Mouse (Mus musculus) left cerebral cortex, postnatal 25 days (tissue): ENCODE data around the gene Eef1a1. TPM values are rescaled to one million over a fixed set of nuclear protein-coding genes. Genes with fewer than 3 reads are reported as not detected.
"Not testable (repeated sequence)": the region's sequence is repeated elsewhere in the genome, so short reads cannot be mapped to it uniquely, and the experiment has no call there.

ENCODE experiments used
- DNase-seq, 2 experiments: peaks; one replicate each; pipeline ENCODE4 v3.0.0; 2022; ENCODE audit warnings: low spot score in 2 of 2, mixed read lengths in 1 of 2
- intact Hi-C: fragments of 180-260 bp; cut with DNase I; formaldehyde crosslinking; loops from one replicate; pipeline ENCODE4 v1.15.1; 2025
- total RNA-seq, 2 experiments: library from RNA; stranded (reverse); gene quantifications; 2 replicates each; pipeline ENCODE4 v1.2.3; 2021

Gene Eef1a1
- total RNA-seq, 2 experiments from 2014 or later = 2,219 to 2,332 TPM

- DNase-seq = peak; percentile 76 to 77
- intact Hi-C loops = loop anchor here (2.0 to 5.0 kb wide), 3 partner anchors 32 to 66 kb away; partner anchors contain the start of genes Gm17324 and Mto1
Measured at GRCm38 (mm10) chr9:78480706-78481358, 8.1 kb downstream of the Eef1a1 start.

- intact Hi-C loops = loop anchor here (2.0 to 5.0 kb wide), 3 partner anchors 31 to 67 kb away; partner anchors contain the start of genes Gm17324 and Mto1
- not testable (repeated sequence) for DNase-seq
Measured at GRCm38 (mm10) chr9:78480227-78480626, 8.7 kb downstream of the Eef1a1 start.

- intact Hi-C loops, DNase-seq: not testable (repeated sequence)
Measured at GRCm38 (mm10) chr9:78479308-78479707, 9.6 kb downstream of the Eef1a1 start.

GRCm38 (mm10) chr9:78478009-78478605 lies 10.8 kb downstream of the Eef1a1 start:
- intact Hi-C loops = not testable (repeated sequence)

GRCm38 (mm10) chr9:78477021-78477551 lies 11.9 kb downstream of the Eef1a1 start:
- intact Hi-C loops = no loop called here
- DNase-seq = no peak

More at GRCm38 (mm10) chr9:78478009-78478605, 10.8 kb downstream of the Eef1a1 start:
- DNase-seq = not testable (repeated sequence)

- no peak for DNase-seq
- intact Hi-C loops = no loop called here
Measured at GRCm38 (mm10) chr9:78476531-78477020, 12.4 kb downstream of the Eef1a1 start.

- DNase-seq = no peak
- intact Hi-C loops = no loop called here
Measured at GRCm38 (mm10) chr9:78475873-78476272, 13.1 kb downstream of the Eef1a1 start.

- intact Hi-C loops = no loop called here
- DNase-seq = no peak
Measured at GRCm38 (mm10) chr9:78475383-78475780, 13.6 kb downstream of the Eef1a1 start.

GRCm38 (mm10) chr9:78474771-78475382 lies 14.1 kb downstream of the Eef1a1 start:
- intact Hi-C loops = no loop called here
- DNase-seq = no peak

- no peak for DNase-seq
- intact Hi-C loops = no loop called here
Measured at GRCm38 (mm10) chr9:78474270-78474669, 14.7 kb downstream of the Eef1a1 start.

GRCm38 (mm10) chr9:78473588-78473987 lies 15.4 kb downstream of the Eef1a1 start:
- no peak for DNase-seq
- intact Hi-C loops = no loop called here

- intact Hi-C loops = no loop called here
- DNase-seq = no peak
Measured at GRCm38 (mm10) chr9:78465725-78466124, 23.2 kb downstream of the Eef1a1 start.

- no peak for DNase-seq
- intact Hi-C loops = no loop called here
Measured at GRCm38 (mm10) chr9:78463337-78463736, 25.6 kb downstream of the Eef1a1 start.

GRCm38 (mm10) chr9:78457026-78457425 lies 31.9 kb downstream of the Eef1a1 start:
- DNase-seq = no peak
- intact Hi-C loops = no loop called here

- DNase-seq = no peak
- intact Hi-C loops = no loop called here
Measured at GRCm38 (mm10) chr9:78451382-78451781, 37.6 kb downstream of the Eef1a1 start.

GRCm38 (mm10) chr9:78450404-78450803 lies 38.5 kb downstream of the Eef1a1 start:
- DNase-seq = no peak
- intact Hi-C loops = no loop called here

GRCm38 (mm10) chr9:78447973-78448873 lies 40.7 kb downstream of the Eef1a1 start, which contains the start of the genes Mto1 and Gm17324:
Mto1 (plus strand) TSS chr9:78448208.
Gm17324 (minus strand) TSS chr9:78448786.
- DNase-seq = peak; percentile 85 to 89
- intact Hi-C loops = loop anchor here (2.0 to 5.0 kb wide), 2 partner anchors 33 to 91 kb away; partner anchors contain the start of gene Gsta2

- intact Hi-C loops = loop anchor here (5.0 kb wide), 1 partner anchor 90 kb away; the partner anchor contains the start of gene Gsta2
Measured at GRCm38 (mm10) chr9:78447606-78447972, 41.4 kb downstream of the Eef1a1 start.

More at GRCm38 (mm10) chr9:78447606-78447972, 41.4 kb downstream of the Eef1a1 start:
- no peak for DNase-seq
